Mouse (Mus musculus): ENCODE measurements around the gene Olfr983.

DNA sequence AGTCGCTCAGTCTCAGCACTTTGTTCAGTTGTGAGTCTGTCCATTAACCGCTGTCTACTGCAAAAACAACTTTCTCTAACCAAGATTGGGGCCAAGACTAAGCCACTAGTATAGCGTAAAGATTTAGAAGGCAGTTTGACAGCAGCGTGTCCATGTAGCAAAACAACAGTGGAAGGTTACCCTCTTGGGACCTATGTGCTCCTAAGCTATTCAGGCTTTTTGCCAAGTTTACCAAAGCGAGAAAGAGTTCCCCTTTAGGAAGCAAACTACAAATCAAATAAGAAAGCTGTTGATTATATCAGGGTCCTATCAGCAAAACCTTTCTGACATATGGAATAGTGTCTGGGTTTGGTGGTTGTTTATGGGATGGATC lies 23.9 kb upstream of the Olfr983 start:
- TF ChIP-seq GATA1 (IDR thresholded peaks at IDR 0.05; ENCODE audit: low read length) = no peak
- no peak for TF ChIP-seq TAL1 (IDR thresholded peaks at IDR 0.05; ENCODE audit: low read length)

Data from erythroblast, embryonic 14.5 days (primary cell).